Mouse (Mus musculus): ENCODE results near the gene Kifc3.

Kifc3 gene

DNA sequence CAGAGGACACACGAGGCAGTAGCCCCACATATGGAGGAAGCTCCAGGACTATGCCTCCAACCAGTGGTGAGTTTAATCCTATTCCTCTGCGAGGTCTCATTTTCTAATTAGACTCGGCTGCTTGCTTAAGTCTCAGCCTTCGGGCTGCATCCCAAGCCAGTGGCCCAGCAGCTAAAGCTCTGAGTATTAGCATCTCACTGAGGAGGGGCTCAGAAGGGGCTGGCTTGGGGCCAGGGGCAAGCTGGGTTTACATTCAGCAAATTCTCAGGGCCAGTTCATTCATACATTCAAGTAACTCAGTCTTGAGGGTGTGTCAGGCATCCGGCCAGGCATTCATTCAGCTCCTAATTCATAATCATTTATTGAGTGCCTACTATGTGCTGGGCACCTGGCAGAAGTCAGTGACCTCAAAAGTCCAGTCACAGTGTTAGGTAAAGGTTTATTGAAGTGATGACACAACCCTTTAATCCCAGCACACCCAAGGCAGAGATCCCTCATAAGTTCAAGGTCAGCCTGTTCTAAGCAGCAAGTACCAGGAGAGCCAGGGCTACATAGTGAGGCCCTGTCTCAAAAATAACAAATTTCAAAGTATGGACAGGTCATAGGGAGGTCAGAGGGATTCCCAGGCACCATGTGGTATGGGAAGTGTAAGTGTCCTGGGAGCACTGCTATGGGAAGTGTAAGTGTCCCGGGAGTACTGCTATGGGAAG, 64.1 kb downstream of the Kifc3 start:
- in situ Hi-C loops (cut with MboI; ENCODE audit: unreplicated experiment in 2 of 2): no loop called here

DNA sequence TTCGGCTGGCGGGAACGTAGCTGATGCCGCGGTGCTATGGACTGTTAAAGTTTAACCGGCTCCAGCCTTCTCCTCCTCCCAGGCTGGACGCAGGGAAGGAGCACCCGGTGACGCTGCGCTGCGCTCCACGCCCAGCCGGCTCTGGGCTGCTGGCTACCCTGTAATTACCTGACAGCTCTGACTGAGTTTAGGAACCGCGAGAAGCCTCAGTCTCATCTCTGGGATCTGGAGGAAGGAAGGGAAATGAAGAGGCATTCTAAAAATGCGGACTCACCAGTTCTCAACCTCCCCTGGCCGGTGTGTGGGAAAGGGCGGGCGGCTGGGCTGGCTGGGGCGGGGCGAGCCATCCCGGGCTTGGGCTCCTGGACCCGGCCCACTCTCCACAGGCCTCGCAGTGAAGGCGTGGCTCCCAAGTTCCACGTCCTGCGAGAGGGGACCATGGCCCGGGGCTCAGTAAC, 64.9 kb downstream of the Kifc3 start:
- in situ Hi-C loops (cut with MboI; ENCODE audit: unreplicated experiment in 2 of 2): no loop called here

GRCm38 (mm10) chr8:95137201-95137600, 65.4 kb downstream of the Kifc3 start:
- in situ Hi-C loops (cut with MboI; ENCODE audit: unreplicated experiment in 2 of 2): no loop called here

DNA sequence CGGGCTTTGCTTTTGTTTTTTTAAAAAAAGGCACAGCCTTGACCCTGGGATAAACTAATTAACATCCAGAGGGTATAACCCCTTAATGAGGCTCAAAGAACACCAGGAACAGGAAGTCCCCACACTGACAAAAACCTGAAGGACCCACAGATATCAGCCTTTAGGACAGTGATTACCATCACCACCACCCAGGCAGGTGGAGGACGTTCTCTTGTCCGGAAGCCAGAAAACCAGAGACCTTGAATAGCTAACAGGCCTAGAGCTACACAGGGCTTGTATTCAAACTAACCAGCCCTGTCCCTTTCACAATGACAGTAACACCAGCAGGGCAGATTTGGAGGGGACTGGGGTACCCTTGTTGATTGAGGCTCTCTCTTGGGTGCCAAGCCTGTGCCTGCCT, 66.4 kb downstream of the Kifc3 start:
- in situ Hi-C loops (cut with MboI; ENCODE audit: unreplicated experiment in 2 of 2): no loop called here

DNA sequence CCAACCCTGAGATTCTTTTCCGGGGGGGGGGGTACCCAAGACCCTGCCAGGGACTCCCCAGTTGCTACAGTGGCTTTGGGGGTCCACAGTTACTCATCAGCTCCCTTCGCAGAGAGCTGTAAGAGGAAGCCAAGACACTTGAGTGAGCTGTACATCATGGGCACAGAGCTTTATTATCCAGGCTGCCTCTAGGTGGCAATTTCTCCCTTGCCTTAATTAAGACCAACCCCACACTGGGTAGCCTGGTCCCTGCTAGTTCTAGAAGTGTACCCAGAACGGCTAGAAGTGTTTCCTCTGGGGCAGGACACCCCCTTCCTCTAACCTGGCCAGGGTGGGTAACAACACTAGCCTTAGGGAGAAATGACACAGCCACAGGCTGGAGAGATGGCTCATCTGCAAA, 67.4 kb downstream of the Kifc3 start:
- in situ Hi-C loops (cut with MboI; ENCODE audit: unreplicated experiment in 2 of 2): no loop called here

- in situ Hi-C loops (cut with MboI; ENCODE audit: unreplicated experiment in 2 of 2): no loop called here
These were observed 68.4 kb downstream of the Kifc3 start for GRCm38 (mm10) chr8:95134186-95134585.

DNA sequence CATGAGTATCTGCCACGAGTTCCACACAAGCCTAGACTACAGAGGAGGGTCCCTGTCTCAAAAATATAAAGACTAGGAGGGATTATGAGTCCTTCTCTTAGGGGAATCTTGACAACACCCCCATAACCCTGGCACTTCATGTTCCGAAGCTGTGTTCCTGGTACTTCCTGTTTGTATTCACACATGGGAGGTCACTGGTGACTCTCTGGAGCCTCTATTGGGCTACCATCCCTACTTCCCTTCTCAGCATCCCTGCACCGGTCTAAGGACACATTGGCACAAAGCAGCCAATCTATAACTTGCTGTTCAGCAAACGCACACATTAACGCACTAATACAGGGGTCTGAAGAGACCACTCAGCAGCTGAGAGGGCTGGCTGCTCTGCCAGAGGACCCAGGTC, 70.6 kb downstream of the Kifc3 start:
- in situ Hi-C loops (cut with MboI; ENCODE audit: unreplicated experiment in 2 of 2): no loop called here

DNA sequence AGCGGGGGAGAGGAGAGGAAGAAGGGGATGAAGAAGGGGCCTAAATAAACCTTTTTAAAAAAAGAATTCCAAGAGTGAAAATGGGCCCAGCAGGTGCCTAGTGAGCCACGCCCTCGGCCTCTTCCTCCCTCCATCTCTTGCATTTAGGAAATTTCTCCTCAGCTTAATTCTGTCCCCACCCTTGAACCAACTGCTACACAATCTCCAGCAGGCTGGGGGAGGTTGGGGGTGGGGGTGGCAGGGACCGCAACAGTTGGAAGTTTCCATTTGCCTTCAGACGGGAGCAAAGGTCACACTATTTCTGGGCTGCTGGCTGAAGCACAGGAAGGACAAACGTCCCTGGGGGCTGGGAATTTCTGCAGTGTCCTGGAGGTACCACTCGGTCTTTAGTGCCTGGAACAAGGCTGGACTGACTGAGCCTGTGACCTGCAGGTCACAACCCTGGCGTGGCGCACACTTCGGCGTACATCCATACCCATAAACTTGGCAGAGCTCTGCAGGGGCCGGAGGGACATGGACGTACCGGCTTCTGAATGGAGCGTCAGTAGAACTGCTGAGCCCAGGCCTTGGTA, 71.6 kb downstream of the Kifc3 start:
- in situ Hi-C loops (cut with MboI; ENCODE audit: unreplicated experiment in 2 of 2): no loop called here

DNA sequence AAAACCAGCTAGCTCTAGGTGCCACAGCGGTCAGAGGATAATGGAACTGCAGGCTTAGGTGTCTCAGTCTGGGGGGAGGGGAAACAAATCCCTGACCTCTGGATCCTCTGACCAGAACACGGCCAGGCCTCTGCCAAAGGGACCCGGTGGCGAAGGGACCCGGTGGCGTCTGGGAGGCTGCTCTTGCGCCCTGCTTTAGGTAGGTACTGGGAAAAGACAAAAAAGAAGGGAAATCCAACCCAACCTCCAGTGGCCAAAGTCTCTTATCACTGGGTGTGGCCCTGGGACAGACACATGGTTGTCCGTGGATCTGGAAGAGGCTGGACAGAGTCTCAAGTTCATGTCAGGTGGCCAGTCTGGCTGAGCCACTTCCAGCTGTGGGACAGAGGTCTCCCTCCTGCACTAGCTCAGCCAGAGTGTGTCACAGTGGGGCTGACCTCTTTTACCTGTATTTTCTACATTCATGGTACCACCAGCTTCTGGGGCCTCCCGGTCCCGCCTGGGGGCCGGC, 73.8 kb downstream of the Kifc3 start:
- in situ Hi-C loops (cut with MboI; ENCODE audit: unreplicated experiment in 2 of 2): no loop called here

GRCm38 (mm10) chr8:95127658-95128057, 75.0 kb downstream of the Kifc3 start:
- in situ Hi-C loops (cut with MboI; ENCODE audit: unreplicated experiment in 2 of 2): no loop called here

GRCm38 (mm10) chr8:95126497-95126896, 76.1 kb downstream of the Kifc3 start:
- in situ Hi-C loops (cut with MboI; ENCODE audit: unreplicated experiment in 2 of 2): no loop called here

GRCm38 (mm10) chr8:95123455-95123854, 79.2 kb downstream of the Kifc3 start:
- in situ Hi-C loops (cut with MboI; ENCODE audit: unreplicated experiment in 2 of 2): no loop called here

DNA sequence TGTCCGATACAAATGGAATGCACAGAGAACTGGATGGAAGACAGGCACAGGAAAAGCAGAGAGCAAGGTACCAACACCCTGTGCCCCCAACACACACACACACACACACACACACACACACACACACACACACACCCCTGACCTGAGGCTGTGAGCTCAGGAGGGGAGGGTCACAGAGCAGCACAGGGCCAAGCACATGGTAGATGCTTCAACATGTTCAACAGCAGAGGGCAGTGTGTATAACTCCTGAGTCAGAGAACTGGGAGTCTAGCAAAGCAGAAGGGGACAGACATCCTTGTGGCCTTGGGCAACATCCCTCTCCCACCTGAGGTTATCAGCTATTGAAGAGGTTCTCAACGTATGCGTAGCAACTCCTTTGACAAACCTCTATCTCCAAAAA, 88.9 kb downstream of the Kifc3 start:
- in situ Hi-C loops (cut with MboI; ENCODE audit: unreplicated experiment in 2 of 2): no loop called here

GRCm38 (mm10) chr8:95113108-95113507, 89.5 kb downstream of the Kifc3 start:
- in situ Hi-C loops (cut with MboI; ENCODE audit: unreplicated experiment in 2 of 2): no loop called here

DNA sequence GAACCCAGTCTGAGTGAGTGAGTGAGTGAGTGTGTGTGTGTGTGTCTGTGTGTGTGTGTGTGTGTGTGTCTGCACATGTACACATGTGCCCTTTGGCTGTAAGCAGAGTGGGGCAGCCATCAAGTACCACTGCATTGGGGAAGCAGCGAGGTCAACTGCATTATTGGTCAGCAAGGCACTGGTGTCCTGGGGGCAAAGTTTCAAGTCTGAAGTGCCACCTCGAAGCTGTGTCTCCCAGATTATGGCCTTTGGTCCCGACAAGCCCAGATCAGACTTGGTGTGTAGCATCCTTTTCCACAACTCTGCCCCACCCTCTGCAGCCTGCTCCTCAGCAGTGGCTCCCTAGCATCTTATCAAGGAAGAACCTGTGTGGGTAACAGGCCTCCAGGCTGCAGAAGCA, 90.0 kb downstream of the Kifc3 start:
- in situ Hi-C loops (cut with MboI; ENCODE audit: unreplicated experiment in 2 of 2): no loop called here

GRCm38 (mm10) chr8:95107306-95107705, 95.3 kb downstream of the Kifc3 start:
- in situ Hi-C loops (cut with MboI; ENCODE audit: unreplicated experiment in 2 of 2): loop anchor here (10.0 kb wide), 1 partner anchor 97 kb away; the partner anchor contains the start of gene Kifc3 (in 2 of the 2)

DNA sequence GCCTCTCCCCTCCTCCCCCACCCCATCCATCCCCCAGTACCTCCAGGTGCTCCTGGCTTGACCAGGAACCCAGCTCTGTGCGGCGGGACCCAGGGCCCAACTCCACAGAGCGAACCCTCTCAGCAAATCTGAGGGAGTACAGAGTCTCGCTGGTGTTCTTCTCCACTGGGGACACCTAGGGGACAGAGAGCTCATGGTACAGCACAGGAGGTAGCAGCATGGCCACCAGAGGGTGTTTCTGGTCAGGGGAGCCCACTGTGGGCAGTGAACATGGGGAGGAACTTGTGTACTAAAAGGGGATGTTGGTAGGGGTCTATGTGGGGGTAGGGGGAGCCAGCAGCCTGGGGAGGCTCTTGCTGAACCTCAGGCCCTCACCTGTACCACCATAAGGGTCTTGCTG, 100.6 kb downstream of the Kifc3 start:
- in situ Hi-C loops (cut with MboI; ENCODE audit: unreplicated experiment in 2 of 2): loop anchor here (10.0 kb wide), 1 partner anchor 103 kb away; the partner anchor contains the start of gene Kifc3 (in 2 of the 2)

- in situ Hi-C loops (cut with MboI; ENCODE audit: unreplicated experiment in 2 of 2): no loop called here
These were observed 103.6 kb downstream of the Kifc3 start for GRCm38 (mm10) chr8:95099009-95099408.

GRCm38 (mm10) chr8:95093574-95093973, 109.0 kb downstream of the Kifc3 start:
- in situ Hi-C loops (cut with MboI; ENCODE audit: unreplicated experiment in 2 of 2): no loop called here

GRCm38 (mm10) chr8:95085432-95086141, 117.0 kb downstream of the Kifc3 start:
- in situ Hi-C loops (cut with MboI; ENCODE audit: unreplicated experiment in 2 of 2): no loop called here

DNA sequence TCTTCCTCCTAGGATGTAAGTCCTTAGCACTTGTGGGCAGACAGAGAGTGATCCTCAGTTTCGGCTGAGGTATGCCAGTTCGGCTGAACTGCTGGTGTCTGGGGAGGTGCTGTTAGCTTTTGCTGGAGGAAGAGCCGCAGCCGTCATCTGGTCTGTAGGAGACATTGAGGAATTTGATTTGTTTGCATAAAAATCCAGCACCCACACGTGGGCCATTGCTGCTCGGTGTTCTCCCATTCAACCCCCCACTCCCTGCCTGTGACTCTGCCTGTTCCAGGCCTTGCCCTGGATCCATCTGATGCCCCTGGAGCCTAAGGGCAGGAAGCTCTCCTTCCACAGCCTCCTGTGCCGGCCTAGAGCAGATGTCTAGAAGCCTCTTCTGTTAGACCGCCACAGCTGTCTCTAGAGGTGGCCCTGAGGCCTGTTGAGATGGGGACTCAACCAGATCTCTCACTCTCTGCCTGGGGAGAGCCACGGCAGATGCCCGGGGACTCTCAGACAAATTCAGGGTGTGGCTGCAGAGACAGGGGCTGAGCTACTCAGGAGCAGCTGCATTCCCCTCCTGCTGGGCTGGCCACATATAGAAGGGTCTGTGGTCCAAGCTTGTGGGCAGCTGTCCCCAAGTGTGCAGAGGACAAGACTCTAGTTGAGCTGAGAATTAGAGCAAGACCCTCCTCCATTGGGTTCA, 117.7 kb downstream of the Kifc3 start:
- in situ Hi-C loops (cut with MboI; ENCODE audit: unreplicated experiment in 2 of 2): loop anchor here in 1 of 2 experiments (5.0 kb wide), 1 partner anchor 138 kb away; no protein-coding TSS in a partner anchor

Data from v-Abl transformed pro-B cells (cell line).